Mouse (Mus musculus) right cerebral cortex, adult 2 months (tissue): Measurements from ENCODE around the gene Prkg1.

Source experiments
- DNase-seq, 2 experiments: peaks; one replicate each; pipeline ENCODE4 v3.0.0; 2021 to 2022; ENCODE audit warnings: low spot score in 2 of 2

Gene Prkg1

DNA sequence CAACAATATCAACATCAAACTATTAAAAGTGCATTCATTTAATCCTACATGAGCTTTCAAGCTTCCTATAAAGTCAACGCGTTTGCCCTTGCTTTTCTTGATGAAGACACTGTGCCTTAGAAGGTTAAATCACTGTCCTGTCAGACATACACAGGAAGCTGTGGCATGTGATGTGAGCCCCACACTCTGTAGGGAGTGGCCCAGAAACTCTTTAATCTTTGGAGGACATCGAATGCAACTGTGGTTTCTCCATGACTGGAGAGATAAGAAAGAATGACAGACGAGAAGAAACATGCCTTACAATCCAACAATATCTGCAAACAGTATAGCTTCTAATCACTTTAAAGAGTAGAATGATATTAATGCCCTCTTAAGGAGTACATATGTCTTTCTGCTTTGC is 903.4 kb downstream of the Prkg1 start:
- DNase-seq: no peak

DNA sequence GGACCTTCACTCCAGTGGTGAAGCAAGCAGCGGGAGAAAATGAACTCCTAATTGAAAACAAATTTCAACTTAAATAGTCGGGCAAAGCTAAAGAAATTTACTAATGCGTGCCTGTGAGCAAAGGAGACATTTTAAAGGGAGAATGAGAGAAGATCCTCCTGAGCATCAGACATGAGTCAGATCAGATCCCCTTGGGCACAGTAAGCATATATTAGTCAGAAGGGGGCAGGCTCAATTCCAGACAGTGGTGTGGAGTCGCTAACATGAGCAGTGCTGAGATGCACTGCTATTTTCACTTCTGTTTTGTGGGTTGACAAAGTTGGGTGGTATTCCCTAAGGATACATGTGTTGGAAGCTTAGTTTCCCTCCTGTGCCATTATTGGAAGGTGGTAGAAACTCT is 913.8 kb downstream of the Prkg1 start:
- DNase-seq: no peak

DNA sequence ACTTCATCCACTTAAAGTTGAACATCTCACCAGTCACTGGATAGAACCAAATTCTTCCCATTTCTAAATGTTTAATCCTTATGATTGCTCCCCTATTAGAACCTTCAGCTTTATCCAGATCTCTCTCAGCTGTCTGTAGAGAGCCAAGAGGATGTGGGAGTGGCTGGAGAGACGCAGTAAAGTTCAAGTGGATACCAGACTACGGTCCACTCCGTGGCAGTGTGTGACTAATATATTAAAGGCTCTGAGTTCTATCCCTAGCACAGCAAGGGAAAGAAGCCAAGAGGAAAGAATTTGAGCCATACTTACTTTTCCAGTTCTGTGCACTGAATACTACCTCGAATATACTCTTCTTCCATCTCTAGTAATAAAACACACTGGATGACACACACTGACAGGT is 919.9 kb downstream of the Prkg1 start:
- DNase-seq: no peak

DNA sequence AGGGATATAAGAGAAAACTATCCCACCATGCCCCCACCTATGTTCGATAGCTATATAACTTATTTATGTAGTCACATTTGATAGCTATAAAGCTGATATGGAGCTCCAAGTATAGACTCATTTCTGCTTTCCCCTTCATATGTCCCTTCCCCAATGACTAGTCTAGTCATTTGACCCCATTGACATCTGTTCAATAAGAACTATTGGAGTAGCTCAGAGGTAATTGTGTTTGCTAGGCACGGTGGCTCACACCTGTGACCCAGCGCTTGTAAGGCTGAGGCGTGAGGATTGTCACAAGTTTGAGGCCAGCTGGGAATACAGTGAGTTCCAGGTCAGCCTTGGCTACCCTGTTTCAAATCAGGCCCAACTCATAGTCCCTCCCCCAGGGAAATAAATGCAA is 921.2 kb downstream of the Prkg1 start:
- DNase-seq: no peak

DNA sequence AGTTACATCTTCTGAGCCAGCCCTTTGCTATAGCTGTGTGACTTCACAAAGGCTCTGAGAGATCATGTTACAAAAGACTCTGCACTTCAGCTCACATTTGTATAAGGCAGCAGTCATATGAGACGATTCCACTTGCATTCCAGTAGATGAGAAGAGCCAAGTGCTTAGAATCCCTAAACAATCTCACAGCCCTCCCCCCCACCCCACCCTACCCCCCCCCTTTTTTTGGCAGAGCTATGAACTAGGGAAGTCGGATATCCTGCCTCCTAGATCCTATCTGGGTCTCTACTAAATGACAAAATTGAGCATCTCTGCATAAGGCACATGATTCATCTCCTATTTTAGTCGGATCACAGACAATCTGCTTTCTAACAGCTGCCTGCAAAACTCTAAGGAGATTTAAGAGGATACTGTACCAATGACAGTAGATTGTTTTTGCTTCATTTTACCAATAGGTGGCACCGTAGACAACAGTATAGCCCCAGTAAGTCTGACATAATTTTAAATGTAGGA is 921.7 kb downstream of the Prkg1 start:
- peak in 1 of 2 experiments; percentile 17 for DNase-seq

DNA sequence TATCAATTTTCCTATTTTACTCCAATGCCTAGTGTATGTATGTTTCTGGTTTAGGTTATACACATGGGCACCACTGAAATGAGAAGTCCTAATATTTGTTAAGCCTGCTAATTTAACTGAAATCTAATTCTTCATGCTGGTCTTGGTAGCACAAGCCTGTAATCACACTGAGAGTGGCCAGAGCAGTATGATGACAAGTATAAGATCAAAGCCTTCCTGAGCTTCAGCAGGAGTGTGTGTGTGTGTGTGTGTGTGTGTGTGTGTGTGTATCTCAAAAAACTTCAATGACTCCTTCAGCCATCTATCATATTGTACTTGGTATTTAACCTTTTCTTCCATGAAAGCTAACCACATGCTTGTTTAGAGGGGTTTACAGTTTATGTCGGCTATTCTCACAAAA is 922.2 kb downstream of the Prkg1 start:
- no peak for DNase-seq

DNA sequence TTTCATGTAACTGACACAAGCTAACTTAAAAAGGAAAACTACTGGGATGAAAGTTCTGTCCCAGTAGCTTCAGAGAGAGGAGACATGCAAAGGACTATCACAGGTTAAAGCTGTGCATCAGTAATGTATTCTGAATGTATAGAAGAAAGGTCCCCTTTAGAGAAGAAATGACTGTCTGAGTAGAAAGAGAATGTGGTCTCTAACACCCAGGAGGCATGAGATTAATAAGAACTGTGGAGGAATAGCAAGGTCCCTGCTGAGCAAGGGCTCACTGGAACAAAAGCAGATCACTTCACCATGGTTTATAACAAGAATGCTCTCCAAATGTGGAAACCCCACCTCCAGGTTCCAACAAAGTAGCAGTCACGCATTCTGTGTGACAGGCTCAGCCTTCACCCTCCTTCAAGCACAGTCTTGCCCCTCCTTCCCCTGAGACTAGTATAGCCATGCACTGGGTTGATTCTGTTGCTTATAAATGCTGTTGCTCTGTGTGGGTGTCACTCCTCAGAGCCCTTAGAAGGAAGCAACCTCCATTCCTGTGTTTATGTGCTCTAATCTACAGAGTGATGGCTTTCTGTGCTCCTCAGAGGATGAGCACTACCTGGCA is 931.7 kb downstream of the Prkg1 start:
- no peak for DNase-seq

DNA sequence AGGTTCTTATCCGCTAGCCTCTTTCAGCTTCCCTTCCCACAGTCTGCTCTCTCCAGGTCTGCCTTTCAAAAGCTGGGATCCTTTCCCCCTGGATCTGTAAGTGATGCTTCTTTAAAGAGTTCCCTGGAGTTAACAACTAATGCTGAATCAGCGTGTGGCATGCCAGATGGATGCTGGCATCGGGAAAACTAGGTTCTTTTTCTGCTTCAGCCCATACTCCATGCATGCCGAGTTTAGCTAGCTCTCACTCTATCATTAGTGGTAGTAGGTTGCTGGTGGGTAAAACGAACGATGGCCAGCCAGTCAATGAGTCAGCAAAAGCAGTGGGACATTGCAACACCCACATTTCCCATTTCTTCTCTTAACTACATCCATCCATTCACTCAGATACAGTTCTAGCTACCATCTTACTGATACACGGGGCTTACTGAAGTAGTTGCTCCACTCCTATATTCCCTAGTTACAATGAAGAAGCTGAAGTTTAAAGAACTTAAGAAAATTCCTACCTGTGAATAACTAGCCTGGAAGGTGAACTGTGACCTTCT is 935.5 kb downstream of the Prkg1 start:
- DNase-seq: no peak

DNA sequence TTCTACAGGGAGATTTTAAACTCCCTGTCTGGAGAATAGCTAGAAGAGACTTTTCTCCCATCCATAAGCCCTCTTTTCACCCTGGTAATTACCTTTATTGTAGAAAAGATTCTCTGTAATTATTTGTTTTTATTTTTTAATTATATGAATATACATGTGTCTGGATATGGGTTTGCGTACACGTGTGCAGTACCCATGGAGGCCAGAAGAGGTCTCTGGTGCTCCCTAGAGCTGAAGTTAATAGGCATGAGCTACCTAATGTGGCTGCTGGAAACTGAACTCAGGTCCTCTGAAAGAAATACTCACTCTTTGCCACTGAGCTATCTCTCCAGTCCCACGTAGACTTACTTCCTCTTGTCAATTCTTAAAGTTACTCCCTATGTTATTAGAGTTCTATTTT is 937.0 kb downstream of the Prkg1 start:
- DNase-seq: no peak

DNA sequence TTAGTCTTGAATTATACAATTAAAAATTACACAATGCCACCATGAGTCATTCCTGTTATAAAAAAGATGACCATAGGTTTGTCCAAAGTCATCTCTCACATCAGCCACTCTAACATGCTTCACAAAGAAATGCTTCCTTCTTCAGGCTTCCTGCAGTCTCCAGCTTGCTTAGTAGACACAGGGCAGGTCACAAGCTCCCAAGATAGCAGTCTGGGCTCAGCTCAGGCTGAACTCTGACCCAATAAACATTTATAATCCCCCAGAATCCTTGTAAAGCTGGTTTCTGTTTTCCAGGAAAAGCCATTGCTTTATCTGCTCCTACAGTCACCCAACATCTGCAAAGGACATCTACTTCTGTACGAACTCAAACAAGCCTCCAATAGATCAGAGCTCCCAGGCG is 938.7 kb downstream of the Prkg1 start:
- DNase-seq: no peak

DNA sequence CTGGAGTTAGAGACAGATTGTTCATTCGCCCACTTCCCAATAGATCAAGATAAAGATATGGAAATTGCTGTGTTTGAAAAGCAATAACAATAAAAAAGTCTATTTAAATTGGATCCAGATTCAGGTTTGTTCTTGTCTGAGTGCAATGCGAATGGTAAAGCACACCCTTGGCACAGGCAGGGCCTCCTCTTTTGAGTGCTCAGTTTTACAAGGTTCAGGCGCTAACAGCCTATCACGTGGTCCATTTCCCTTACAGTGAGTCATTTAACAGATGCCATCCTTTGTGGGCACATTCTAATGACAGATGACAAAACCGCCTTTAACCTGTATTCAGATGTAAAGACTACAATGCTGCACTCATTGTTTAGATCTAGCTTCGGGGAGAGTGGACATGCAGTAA is 949.2 kb downstream of the Prkg1 start:
- DNase-seq: no peak

DNA sequence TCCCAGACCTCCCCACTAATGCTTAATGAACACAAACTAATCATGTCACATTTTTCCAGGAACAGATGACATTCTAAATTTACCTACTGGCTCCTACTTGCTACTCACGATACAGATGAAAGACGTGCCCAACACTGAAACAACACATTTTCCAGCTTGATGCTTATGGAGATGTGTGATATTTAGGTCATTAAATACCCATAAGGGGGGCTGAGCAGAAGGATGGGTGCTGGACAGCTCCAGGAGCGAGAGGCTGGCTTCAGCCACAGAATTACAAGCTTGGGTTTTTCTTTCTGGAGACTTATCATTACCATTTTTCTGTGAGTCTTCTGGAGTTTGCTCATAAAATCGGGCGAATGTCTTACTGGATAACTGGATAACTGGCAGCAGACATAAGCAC is 958.6 kb downstream of the Prkg1 start:
- DNase-seq: no peak

DNA sequence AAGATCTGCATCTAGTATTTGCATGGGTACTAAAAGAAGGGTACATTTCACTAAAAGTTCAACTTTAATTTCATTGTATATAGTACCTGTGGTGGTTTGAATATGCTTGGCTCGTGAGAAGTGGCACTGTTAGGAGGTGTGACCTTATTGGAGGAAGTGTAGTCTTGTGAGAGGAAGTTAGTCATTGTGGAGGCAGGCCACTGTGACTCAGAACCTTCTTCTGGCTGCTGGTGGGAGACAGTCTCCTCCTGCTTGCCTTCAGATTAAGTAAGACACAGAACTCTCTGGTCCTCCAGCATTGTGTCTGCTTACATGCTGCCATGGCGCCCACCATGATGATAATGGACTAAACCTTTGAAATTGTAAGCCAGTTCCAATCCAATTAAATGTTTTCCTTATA is 984.0 kb downstream of the Prkg1 start:
- no peak for DNase-seq

DNA sequence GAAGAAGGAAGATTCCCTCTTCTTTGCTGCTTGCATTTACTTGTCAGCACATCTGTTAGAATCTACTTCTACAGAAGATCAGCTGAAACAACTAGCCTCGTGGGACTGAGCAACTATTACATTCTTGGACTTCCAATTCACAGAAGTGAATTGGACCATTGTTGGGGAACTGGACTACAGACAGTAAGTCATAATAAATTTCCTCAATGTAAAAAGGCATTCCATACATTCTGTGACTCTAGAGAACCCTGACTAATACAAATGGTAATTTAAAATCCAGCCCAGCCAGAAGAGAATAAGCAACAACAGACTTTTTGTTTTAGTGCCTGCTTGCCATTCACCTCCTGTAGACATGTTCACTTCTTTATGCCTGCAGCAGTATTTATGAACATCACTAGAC is 996.5 kb downstream of the Prkg1 start:
- DNase-seq: no peak

DNA sequence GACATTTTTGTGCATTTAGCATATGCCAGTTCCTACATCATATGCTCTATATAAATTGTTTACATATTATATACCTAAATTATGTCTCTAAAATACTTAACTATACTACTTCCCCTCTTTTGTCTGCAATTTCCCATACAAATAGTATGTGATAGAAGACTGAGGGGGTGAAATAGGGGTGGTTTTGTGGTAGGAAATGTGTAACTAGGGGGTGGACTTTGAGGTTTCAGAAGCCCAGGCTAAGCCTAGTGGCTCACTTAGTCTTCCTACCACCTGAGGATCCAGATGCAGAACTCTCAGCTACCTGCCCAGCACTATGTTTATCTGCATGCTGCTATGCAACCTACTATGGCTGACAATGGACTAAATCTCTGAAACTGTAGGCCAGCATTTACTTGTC is 1020.4 kb downstream of the Prkg1 start:
- no peak for DNase-seq

DNA sequence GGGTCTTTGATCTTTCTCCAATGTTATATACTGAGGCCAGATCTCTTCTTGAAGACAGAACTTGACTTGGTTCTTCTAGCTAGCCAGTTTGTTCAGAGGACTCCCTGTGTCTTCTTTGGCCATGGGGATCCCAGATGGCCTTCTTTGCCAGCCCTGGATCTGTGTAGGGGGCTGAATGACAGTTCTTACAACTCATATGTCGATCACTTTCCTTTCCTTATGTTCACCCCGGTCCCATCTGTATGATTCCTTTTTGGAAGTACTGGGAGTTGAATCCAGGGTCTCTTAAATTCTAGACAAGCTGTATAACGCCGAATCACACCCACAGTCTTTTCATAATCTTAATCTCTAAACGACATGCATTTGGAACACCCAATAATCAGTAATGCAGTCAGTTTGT is 1065.7 kb downstream of the Prkg1 start:
- no peak for DNase-seq

DNA sequence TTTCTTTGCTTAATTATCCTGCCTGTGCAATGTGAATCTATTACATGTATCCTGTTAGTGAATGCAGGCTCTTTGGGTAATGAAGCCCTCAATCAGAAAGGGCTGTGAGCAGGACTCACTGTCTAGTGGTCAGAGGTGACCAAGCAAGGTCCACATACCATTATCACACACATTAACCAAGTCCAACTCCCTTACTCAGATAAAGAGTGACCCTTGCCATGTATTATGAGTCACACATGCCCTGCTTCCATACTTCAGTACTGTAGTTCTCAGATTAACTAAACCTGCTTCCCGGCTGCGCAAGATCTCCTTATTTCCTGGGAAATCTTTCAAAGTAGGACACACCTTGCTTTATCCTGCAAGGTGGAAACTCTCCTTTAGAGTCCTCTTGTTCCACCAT is 1073.6 kb downstream of the Prkg1 start:
- no peak for DNase-seq

DNA sequence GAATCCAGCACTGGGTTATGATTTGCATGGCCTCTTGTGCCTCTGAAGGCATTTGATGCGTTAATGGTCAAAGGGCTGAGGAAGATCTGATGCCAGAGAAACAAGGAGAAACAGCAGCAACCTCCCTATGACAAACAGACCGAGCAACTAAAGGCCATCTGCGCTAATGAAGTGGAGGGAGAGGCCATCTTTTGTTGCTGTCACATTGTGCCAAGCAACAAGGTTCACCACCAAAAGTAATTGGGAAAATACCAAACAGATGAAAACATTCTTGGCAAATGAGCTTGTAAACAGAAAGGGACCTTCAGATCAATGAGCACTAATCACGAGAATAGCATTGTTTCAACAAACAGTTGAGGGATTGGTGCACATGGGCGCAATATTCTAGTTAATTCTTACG is 1074.1 kb downstream of the Prkg1 start:
- DNase-seq: no peak

DNA sequence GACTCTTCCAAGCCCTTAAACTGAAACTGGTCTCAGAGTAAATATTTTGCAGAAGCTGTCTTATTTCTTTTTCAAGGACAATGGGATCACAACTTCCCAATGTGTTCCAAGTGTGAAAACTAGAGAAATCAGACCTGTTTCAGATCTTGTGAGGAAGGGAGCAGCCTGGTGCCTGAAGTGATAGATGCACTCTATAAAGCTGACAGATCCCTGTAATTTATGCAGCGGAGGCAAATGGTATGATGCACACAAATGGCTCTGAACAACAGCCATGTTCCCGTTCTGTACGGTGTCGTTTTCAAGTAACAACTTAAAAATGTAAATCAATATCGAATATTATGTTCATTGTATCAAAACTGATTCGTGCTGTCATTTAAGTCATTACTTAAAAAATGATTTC is 1076.9 kb downstream of the Prkg1 start:
- DNase-seq: no peak

DNA sequence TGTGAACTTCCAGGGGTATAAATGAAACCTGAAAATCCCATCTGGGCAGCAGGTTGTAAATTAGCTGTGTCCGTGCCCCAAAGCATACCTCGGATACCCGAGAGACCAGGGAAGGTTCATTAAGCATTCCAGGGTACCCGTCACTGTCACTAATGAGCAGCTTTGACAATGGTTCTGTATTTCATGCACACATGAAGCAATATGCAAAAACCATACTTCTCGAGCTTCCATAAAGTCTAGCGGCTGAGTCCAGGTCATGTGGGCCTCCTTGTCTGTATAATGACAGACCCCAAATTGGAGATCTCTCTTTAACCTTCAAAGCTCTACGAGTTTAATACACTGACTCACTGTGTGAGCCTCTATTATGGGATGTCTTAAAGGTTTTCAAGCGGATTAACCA is 1088.5 kb downstream of the Prkg1 start:
- no peak for DNase-seq

DNA sequence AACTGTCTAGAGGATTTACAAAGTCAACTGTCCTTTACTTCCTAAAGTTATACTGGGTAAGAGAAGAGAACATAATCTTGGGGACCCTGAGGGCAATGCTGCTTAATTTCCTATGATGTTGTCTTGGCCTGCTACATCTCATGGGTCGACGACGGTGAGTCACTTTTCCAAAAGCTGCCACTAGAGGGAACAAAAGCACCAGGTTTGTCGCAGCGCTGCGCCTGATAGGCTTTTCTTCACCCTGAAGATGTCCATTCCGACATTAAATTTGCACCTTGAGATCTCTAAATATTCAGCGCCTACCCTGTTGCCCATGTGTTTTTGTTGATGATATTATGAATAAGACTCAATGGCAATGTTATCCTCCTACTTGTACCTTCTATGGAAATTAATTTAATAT is 1100.6 kb downstream of the Prkg1 start:
- DNase-seq: peak; percentile 80 to 86

DNA sequence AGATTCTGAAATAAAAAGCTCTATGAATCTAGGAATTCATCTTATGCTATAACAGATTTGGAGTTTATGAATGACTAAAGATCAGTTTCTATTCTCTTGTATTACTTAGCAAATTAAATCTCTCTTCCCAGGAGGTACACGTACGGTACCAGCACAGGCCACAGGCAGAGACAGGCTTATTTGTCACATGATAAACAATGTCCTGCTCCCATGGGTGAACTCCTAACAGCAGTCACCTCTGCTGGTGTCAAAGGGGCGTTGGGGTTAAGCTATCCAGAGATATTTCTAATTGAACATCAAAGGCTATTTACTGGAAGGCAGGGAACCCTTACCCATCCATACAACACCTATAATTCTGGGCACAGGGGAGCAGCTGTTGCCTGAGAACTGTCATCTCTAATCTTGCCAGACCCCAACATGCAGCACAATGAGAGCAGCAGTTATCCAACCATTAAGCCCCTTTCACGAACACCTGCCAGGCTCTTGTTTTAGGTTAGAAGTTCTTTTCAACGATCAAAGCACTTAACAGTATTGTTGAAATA is 1122.1 kb downstream of the Prkg1 start:
- no peak for DNase-seq

DNA sequence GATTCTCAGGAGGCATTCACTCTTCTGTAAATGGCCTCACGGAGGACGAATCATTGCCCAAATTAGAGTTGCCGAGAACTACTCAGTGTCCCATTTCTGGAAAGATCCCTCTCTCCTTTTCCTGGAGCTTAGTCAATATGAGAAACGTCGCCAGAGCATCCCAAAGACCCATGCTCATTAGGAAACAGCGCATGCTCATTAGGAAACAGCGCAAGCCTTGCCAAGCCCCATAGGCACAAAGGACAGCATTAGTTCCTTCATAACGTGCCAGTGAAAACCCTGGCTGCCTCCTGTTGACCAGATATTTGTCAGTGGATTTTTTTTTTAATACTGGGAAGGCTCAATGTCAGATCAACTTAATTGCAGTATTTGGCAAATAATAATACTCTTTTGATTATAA is 1127.4 kb downstream of the Prkg1 start:
- no peak for DNase-seq

DNA sequence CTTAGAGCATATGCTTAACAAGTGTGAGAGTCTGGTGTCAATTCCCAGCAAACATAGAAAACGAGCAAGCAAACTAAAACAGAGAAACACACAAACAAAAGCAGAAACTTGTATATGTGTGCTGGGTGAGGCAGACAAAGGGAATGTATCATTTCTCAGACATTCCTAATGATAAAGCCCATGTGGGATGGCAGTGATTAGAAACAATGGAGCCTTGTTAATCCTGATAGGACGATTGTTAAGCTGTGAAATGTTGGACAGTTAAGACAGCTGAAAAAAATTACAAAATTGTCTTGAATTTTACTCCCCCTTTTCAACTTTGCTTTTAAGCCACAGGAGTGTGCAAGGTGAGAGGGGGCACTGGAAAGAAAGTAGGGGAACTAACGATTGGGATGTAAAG is 1133.8 kb downstream of the Prkg1 start:
- no peak for DNase-seq
